Mouse (Mus musculus) thymus, adult 2 months (tissue): ENCODE measurements around the gene Smg1.

Experiments used
- CTCF ChIP-seq: fragments of 200-500 bp; IDR thresholded peaks from 2 replicates; pipeline ENCODE4 v1.5.1; 2012; ENCODE audit warnings: mild to moderate bottlenecking, control low read depth, low read length, moderate library complexity, borderline replicate concordance; ENCODE audit not compliant: control insufficient read depth, poor library complexity, insufficient read depth; ENCODE audit errors: extremely low read depth
- POLR2A ChIP-seq: fragments of 200-500 bp; IDR thresholded peaks from 2 replicates; pipeline ENCODE4 v1.6.1; 2012; ENCODE audit warnings: mild to moderate bottlenecking, low read length, control low read depth, moderate library complexity; ENCODE audit not compliant: control insufficient read depth, poor library complexity, insufficient read depth; ENCODE audit errors: extremely low read depth

DNA sequence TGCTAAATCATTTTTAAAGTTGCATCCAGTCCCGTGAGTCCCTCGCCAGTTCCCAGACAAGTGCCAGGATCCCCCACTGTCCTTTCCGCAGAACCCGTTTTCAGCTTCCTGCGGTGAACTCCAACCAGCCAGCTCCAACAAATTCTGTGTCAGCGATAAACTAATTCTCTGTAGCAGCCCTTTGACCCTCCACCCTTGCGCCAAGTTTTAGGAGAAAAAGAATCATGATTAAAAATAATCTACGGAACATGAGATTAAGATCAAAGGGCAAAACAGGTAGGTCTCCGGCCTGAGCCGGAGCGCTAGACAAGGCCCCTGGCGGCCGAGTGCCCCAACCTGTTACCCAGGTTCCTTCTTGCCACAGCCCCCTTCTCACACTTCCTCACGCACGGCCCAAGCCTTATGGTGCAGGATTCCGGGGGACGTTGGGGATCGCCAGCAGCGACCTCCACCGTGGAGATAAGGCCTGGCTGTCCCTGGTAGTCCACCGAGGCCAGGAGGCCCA is 114.5 kb downstream of the Smg1 start:
- TF ChIP-seq CTCF (no peak; the same call in 1 of the 2 replicates), POLR2A (no peak)
